Mouse (Mus musculus) left cerebral cortex, adult 2 months (tissue): Measurements from ENCODE around the gene Smchd1. TPM values are rescaled to one million over a fixed set of nuclear protein-coding genes. Genes with fewer than 3 reads are reported as not detected.
A peak's percentile ranks its signal among the peaks of the same experiment; 100 is the strongest.
"Not testable (repeated sequence)": the region's sequence is repeated elsewhere in the genome, so short reads cannot be mapped to it uniquely, and the experiment has no call there.

Experiments used
- DNase-seq, 2 experiments: peaks; one replicate each; pipeline ENCODE4 v3.0.0; 2021 to 2022; ENCODE audit warnings: low spot score in 2 of 2, mixed read lengths in 1 of 2; ENCODE audit errors: extremely low spot score in 1 of 2
- H3K27ac ChIP-seq: fragments of 200-600 bp; 2 replicates; pipeline ENCODE4 v1.8.1; 2022
- H3K4me3 ChIP-seq: fragments of 200-600 bp; 2 replicates; pipeline ENCODE4 v1.8.1; 2022
- CTCF ChIP-seq: fragments of 200-600 bp; IDR thresholded peaks from 2 replicates; pipeline ENCODE4 v1.8.1; 2022; ENCODE audit warnings: antibody characterized with exemption, mild to moderate bottlenecking, moderate library complexity
- intact Hi-C: fragments of 180-260 bp; cut with DNase I; formaldehyde crosslinking; loops from one replicate; pipeline ENCODE4 v1.15.1; 2025
- total RNA-seq, 2 experiments: library from RNA; stranded (reverse); gene quantifications; 2 replicates each; pipeline ENCODE4 v1.2.3; 2021

Smchd1 gene
- total RNA-seq, 2 experiments from 2014 or later = 32.5 to 34.5 TPM

GRCm38 (mm10) chr17:71483418-71484060, 8.4 kb upstream of the Smchd1 start:
- Histone ChIP-seq H3K27ac (no peak overlapping the region), H3K4me3 (no peak overlapping the region)
- intact Hi-C loops = no loop called here
- DNase-seq = no peak
- TF ChIP-seq CTCF = no peak

- DNase-seq = no peak
- Histone ChIP-seq H3K27ac (no peak overlapping the region), H3K4me3 (no peak overlapping the region)
- intact Hi-C loops = loop anchor here (5.0 kb wide), 1 partner anchor 138 kb away; the partner anchor contains the start of gene Wdr43
- no peak for TF ChIP-seq CTCF
Measured at GRCm38 (mm10) chr17:71479381-71479901, 4.3 kb upstream of the Smchd1 start.

GRCm38 (mm10) chr17:71477481-71477880, 2.3 kb upstream of the Smchd1 start:
- intact Hi-C loops = loop anchor here (5.0 kb wide), 1 partner anchor 140 kb away; the partner anchor contains the start of gene Wdr43
- no peak for DNase-seq
- Histone ChIP-seq H3K4me3 (no peak overlapping the region), H3K27ac (no peak overlapping the region)
- no peak for TF ChIP-seq CTCF

- intact Hi-C loops = loop anchor here (5.0 kb wide), 1 partner anchor 141 kb away; the partner anchor contains the start of gene Wdr43
- no peak for TF ChIP-seq CTCF
- Histone ChIP-seq H3K4me3 (peak overlapping the region; percentile 95), H3K27ac (no peak overlapping the region)
- DNase-seq = no peak
Measured at GRCm38 (mm10) chr17:71476346-71477020, 1.3 kb upstream of the Smchd1 start.

- intact Hi-C loops = loop anchor here (1.0 to 5.0 kb wide), 2 partner anchors 52 to 142 kb away; partner anchors contain the start of gene Wdr43
- DNase-seq = peak; percentile 66 to 68
- TF ChIP-seq CTCF = no peak
- H3K4me3 ChIP-seq = peak overlapping the region; percentile 95
- H3K27ac ChIP-seq = peak overlapping the region; percentile 97
Measured at GRCm38 (mm10) chr17:71475705-71476089, 554 bp upstream of the Smchd1 start.

- Histone ChIP-seq H3K27ac (no peak overlapping the region), H3K4me3 (peak overlapping the region; percentile 95)
- intact Hi-C loops = no loop called here
- no peak for TF ChIP-seq CTCF
- no peak for DNase-seq
Measured at GRCm38 (mm10) chr17:71474128-71474527, 1.0 kb downstream of the Smchd1 start.

- Histone ChIP-seq H3K4me3 (no peak overlapping the region), H3K27ac (no peak overlapping the region)
- TF ChIP-seq CTCF = no peak
- DNase-seq = no peak
- intact Hi-C loops = no loop called here
Measured at GRCm38 (mm10) chr17:71471261-71471660, 3.9 kb downstream of the Smchd1 start.

- Histone ChIP-seq H3K27ac (no peak overlapping the region), H3K4me3 (no peak overlapping the region)
- no peak for TF ChIP-seq CTCF
- no peak for DNase-seq
- intact Hi-C loops = no loop called here
Measured at GRCm38 (mm10) chr17:71460312-71460711, 14.8 kb downstream of the Smchd1 start.

GRCm38 (mm10) chr17:71459818-71460217, 15.3 kb downstream of the Smchd1 start, which contains the start of gene Gm4707:
Gene Gm4707, minus strand, starts transcription at chr17:71459918.
- H3K27ac ChIP-seq = no peak within 1 kb of the TSS
- intact Hi-C loops = no loop called here
- DNase-seq = no peak
- no peak for TF ChIP-seq CTCF
- no peak within 1 kb of the TSS for H3K4me3 ChIP-seq

GRCm38 (mm10) chr17:71457361-71457760, 17.8 kb downstream of the Smchd1 start:
- H3K27ac ChIP-seq, H3K4me3 ChIP-seq, intact Hi-C loops, DNase-seq: not testable (repeated sequence)

- intact Hi-C loops = no loop called here
- no peak overlapping the region for H3K4me3 ChIP-seq
- no peak overlapping the region for H3K27ac ChIP-seq
- TF ChIP-seq CTCF = no peak
- DNase-seq = no peak
Measured at GRCm38 (mm10) chr17:71445191-71445590, 30.0 kb downstream of the Smchd1 start.

GRCm38 (mm10) chr17:71444718-71445117, 30.4 kb downstream of the Smchd1 start:
- Histone ChIP-seq H3K4me3 (no peak overlapping the region), H3K27ac (peak overlapping the region; percentile 13; the same call in 1 of the 2 replicates)
- peak; percentile 47 for TF ChIP-seq CTCF
- DNase-seq = no peak
- intact Hi-C loops = no loop called here
